7 mouse cellular contexts compared by ENCODE assay signal in genomic region chr3:51789389-51789904, GRCm38 (mm10).
DNase-seq lines count a peak whose midpoint lies in the region; ATAC-seq and TF ChIP-seq lines count a peak whose summit lies in the region.

No protein-coding gene starts in this region.

- no peaks in the 10 kb centered on the region for H3K9me3 ChIP-seq in heart, embryonic 15.5 days (replicated peaks)
- no peaks in the 10 kb centered on the region for H3K9me3 ChIP-seq in liver, embryonic 15.5 days (replicated peaks)
- H3K9me3 ChIP-seq in stomach, embryonic 16.5 days (replicated peaks; ENCODE audit: control insufficient read depth, low read length), result no peaks in the 10 kb centered on the region

- H3K27ac ChIP-seq in testis, adult 2 months (ENCODE audit: control insufficient read depth, insufficient read depth, low read depth, low read length), result peak overlapping the region; percentile 87
- H3K27ac ChIP-seq in heart, embryonic 15.5 days, result peak overlapping the region; percentile 93
- H3K27ac ChIP-seq in liver, embryonic 15.5 days (replicated peaks), result peak overlapping the region; percentile 45; the same call in 1 of the 2 replicates
- H3K27ac ChIP-seq in stomach, embryonic 16.5 days (ENCODE audit: low read length), result peak overlapping the region; percentile 85

- peak overlapping the region; percentile 77 for H3K4me3 ChIP-seq in testis, adult 2 months (ENCODE audit: control insufficient read depth, low read depth, low read length)
- peak overlapping the region; percentile 52 for H3K4me3 ChIP-seq in heart, embryonic 15.5 days
- H3K4me3 ChIP-seq in liver, embryonic 15.5 days (replicated peaks), result peak overlapping the region; percentile 29; the same call in 1 of the 2 replicates
- peak overlapping the region; percentile 37 for H3K4me3 ChIP-seq in stomach, embryonic 16.5 days (replicated peaks; ENCODE audit: low read length)

- ATAC-seq in heart, embryonic 15.5 days (replicated peaks; ENCODE audit: insufficient number of reproducible peaks, insufficient read depth, low FRiP score, low read depth), result peak; percentile 36
- no peak for ATAC-seq in liver, embryonic 15.5 days (ENCODE audit: insufficient read depth)
- ATAC-seq in stomach, embryonic 16.5 days (ENCODE audit: insufficient read depth, low FRiP score), result no peak
- ATAC-seq in CD4-positive, CD25-positive, alpha-beta regulatory T cell, adult 4 months, result no peak

- no peak for TF ChIP-seq CTCF in testis, adult 2 months (IDR thresholded peaks at IDR 0.05; ENCODE audit: control insufficient read depth, insufficient read depth, insufficient replicate concordance, low read depth, low read length)

- no peaks in the 10 kb centered on the region for H3K36me3 ChIP-seq in testis, adult 2 months (ENCODE audit: control insufficient read depth, insufficient read depth, low read length)
- no peaks in the 10 kb centered on the region for H3K36me3 ChIP-seq in heart, embryonic 15.5 days
- no peaks in the 10 kb centered on the region for H3K36me3 ChIP-seq in liver, embryonic 15.5 days (replicated peaks)
- H3K36me3 ChIP-seq in stomach, embryonic 16.5 days (ENCODE audit: control insufficient read depth, insufficient read depth, low read length), result no peaks in the 10 kb centered on the region

- H3K9ac ChIP-seq in heart, embryonic 15.5 days, result peak overlapping the region; percentile 50
- H3K9ac ChIP-seq in liver, embryonic 15.5 days, result no peak overlapping the region
- H3K9ac ChIP-seq in stomach, embryonic 16.5 days (ENCODE audit: low read length), result peak overlapping the region; percentile 61

- no peak for TF ChIP-seq POLR2A in testis, adult 2 months (IDR thresholded peaks at IDR 0.05; ENCODE audit: control insufficient read depth, low read depth, low read length)

- H3K27me3 ChIP-seq in testis, adult 2 months (ENCODE audit: control insufficient read depth, insufficient read depth, low read length), result no peaks in the 10 kb centered on the region
- no peaks in the 10 kb centered on the region for H3K27me3 ChIP-seq in heart, embryonic 15.5 days
- H3K27me3 ChIP-seq in liver, embryonic 15.5 days, result no peaks in the 10 kb centered on the region
- no peaks in the 10 kb centered on the region for H3K27me3 ChIP-seq in stomach, embryonic 16.5 days (ENCODE audit: control insufficient read depth, insufficient read depth, low read length)

- DNase-seq in testis, postnatal 14 days (ENCODE audit: low spot score), result no peak
- no peak for DNase-seq in ovary, postnatal 14 days (ENCODE audit: low spot score)

- H3K4me2 ChIP-seq in heart, embryonic 15.5 days, result peak overlapping the region; percentile 61
- peak overlapping the region; percentile 51 for H3K4me2 ChIP-seq in liver, embryonic 15.5 days
- H3K4me2 ChIP-seq in stomach, embryonic 16.5 days (ENCODE audit: low read depth, low read length), result peak overlapping the region; percentile 55

- H3K4me1 ChIP-seq in testis, adult 2 months (ENCODE audit: control insufficient read depth, insufficient read depth, low read length), result peaks cover 16% of the 10 kb centered on the region
- H3K4me1 ChIP-seq in heart, embryonic 15.5 days (replicated peaks), result peaks cover 33% of the 10 kb centered on the region
- peaks cover 19% of the 10 kb centered on the region; the same call in 1 of the 2 replicates for H3K4me1 ChIP-seq in liver, embryonic 15.5 days (replicated peaks)
- H3K4me1 ChIP-seq in stomach, embryonic 16.5 days (ENCODE audit: control insufficient read depth, insufficient read depth, low read length), result peaks cover 32% of the 10 kb centered on the region

- 58% methylated on average over 10 of the region's 10 CpGs for WGBS in heart, embryonic 15.5 days
- 49% methylated on average over 10 of the region's 10 CpGs for WGBS in liver, embryonic 15.5 days (ENCODE audit: insufficient replicate concordance)
- 63% methylated on average over 10 of the region's 10 CpGs for WGBS in stomach, embryonic 16.5 days
